Mouse (Mus musculus) neutrophil, adult 5-6 weeks (primary cell): ENCODE results near the gene Vsx2. TPM values are rescaled to one million over a fixed set of nuclear protein-coding genes. Genes with fewer than 3 reads are reported as not detected.

Experiments used
- ATAC-seq: fragments of 151-379, 151-347 bp; 2 replicates; pipeline ENCODE4 v1.8.0; 2017; ENCODE audit warnings: mild to moderate bottlenecking, moderate TSS enrichment; ENCODE audit not compliant: insufficient number of reproducible peaks, poor library complexity, low FRiP score, severe bottlenecking; ENCODE audit errors: extremely low read depth
- total RNA-seq: library from RNA; stranded (forward); fragments of 200-1000 nt; gene quantifications from 2 replicates; pipeline ENCODE4 v1.2.3, GENCODE M21; 2017

The Vsx2 gene
- total RNA-seq, 1 experiment from 2014 or later = not detected

DNA sequence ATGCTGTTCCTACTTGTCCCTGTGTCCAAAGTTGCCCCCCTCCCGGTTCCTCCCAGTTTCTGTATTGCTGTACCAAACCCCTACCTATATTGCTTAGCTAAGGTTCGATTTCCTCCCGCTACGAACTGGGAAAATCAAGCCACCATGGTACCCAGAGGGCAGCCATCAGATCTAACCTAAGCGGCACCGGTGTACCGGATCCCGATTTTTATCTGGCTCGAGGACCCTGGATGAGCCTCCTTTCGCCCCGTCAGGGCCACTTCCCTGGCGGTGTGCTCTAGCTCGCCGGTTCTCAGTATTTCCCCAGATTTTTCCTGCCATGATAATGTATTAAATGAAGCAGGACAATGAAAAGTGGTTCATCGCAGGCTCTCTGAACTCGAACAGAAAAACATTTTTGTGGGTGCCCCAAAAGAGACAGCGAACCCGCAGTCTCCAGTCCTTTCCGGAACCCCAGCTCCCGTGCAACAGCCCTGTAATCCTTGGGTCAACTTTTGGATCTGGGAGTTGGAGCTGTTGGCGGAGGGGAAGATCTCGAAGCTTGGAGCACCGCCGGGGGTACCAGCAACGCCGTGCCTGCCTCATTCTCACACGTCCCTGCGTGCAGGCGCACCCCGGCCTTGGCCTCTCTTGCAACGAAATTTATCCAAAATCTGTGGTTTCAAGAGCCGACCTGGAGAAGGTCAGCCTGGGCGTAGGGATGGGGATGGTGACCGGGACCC lies 1.3 kb downstream of the Vsx2 start:
- ATAC-seq = no peak

- ATAC-seq = no peak
These were observed 2.1 kb downstream of the Vsx2 start for GRCm38 (mm10) chr12:84571466-84572340.

GRCm38 (mm10) chr12:84572341-84572720 lies 2.8 kb downstream of the Vsx2 start:
- ATAC-seq = no peak

GRCm38 (mm10) chr12:84573094-84573493 lies 3.5 kb downstream of the Vsx2 start:
- ATAC-seq = no peak

GRCm38 (mm10) chr12:84577768-84578439 lies 8.3 kb downstream of the Vsx2 start:
- ATAC-seq = no peak

DNA sequence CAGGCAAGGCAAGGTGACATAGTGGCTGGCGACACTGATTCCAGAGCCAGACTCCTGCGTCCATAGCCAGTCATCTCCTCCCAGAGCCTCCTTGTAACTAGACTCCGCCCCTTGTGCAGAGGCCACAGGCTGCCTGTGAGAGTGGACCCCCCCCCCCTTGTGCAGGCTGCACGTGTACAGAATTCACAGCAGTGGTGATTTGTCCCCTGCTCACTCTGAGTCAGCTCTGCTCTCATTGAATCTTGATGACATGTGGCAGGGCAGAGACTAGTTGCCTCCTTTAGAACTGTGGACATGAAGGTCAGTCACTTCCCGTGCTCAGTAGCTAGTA lies 8.8 kb downstream of the Vsx2 start:
- no peak for ATAC-seq

GRCm38 (mm10) chr12:84581285-84581684 lies 11.7 kb downstream of the Vsx2 start:
- no peak for ATAC-seq

DNA sequence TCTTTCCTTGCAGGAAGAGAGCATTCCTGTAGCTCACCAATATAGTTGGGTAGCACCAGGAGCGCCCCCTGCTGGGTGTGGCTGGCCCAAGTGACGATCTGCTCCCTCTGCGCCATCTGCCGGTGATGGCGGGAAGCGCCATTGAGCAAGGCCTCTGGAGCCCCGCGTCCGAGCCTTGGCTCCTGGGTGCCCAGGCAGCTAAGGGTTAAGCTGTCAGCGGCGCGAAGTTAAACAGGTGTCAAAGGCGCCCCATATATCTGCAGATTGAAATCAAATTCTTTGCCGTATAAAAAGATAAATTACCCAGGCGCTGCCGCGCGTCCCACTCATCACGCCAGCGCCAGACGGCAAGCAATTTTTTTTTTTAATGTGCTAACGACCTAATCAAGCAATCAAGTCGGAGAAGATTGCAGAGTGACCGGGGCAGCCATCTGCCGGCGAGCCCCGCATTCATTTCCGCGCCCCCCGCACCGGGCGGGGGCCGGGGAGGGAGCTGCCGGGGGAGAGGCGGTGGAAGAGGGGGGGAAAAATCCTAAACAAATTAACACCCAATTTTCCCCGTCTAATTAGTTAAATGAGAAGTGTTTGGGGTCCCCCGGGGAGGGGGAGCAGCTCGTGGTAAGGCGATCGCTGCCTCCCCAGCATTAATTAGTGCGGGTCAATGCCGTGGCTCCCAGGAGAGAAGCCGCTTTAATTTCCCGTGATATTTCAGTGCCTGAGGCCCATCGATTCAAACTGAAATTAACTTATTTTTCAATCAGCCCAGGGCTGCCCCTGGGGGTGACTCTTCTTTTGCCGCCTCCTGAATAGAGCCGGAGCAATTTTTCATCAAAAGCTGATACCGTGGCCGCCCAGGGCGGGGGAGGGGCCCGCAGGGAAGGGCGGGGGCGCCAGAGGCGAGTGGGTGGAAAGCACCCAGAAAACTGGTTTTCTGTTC lies 20.5 kb downstream of the Vsx2 start:
- peak; percentile 76 for ATAC-seq

DNA sequence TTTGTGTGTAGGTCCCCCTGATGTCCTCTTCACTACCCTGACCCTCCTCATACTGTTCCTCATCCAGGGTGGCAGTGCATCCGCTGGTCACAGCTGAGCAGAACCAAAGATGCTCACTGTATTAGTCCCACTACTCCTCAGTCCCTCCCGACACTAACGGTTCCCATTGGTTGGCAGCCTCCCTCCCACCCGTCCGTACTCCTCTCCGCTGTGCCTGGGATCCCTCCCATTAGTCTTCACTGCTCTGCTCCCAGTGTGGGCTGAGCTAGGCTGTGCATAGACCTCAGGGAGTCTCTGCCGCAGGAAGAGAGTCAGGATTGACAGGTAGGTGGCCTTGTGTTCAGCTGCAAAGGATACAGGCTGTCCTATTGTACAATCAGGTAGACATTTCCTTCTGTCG lies 28.8 kb downstream of the Vsx2 start:
- ATAC-seq = no peak

DNA sequence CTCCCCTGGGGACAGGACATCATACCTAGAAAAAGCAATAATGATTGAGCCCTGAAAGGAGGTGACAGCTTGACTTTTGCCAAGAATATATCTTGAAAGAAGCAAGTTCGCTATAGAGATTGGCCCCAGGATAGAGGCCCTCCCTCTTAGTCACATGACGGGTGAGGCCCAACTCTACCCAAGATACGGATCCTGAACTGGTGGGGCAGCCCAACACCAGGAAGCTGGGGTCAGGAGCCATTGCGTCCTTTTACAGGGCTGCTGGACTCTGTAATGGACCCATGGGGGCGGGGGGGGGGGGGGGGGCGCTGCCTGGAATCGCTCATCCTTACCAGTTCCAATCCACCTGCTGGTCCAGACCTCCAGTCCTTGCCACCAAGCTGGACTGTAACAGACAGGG lies 34.4 kb downstream of the Vsx2 start:
- no peak for ATAC-seq

- ATAC-seq = no peak
These were observed 36.3 kb downstream of the Vsx2 start for GRCm38 (mm10) chr12:84605860-84606259.

GRCm38 (mm10) chr12:84611718-84612117 lies 42.2 kb downstream of the Vsx2 start:
- ATAC-seq = no peak

DNA sequence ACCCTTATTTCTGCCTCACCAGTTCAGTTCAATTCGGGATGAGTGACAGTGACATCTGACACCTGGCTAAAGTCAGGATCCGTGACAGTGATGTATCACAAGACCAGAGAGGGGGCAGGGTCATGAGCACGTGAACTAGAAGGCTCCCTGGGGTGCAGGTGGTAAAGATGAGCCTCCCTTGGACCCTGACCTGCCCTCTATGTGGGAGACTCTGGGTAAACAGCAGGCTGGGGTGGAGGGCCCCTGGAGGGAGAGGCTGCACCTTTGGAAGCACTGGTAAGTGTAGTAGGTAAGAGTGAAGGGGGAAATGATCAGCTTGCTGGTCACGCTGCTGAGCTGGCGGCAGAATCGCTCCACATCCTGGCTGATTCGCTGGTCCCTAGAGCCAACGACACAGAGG lies 43.0 kb downstream of the Vsx2 start:
- ATAC-seq = no peak

DNA sequence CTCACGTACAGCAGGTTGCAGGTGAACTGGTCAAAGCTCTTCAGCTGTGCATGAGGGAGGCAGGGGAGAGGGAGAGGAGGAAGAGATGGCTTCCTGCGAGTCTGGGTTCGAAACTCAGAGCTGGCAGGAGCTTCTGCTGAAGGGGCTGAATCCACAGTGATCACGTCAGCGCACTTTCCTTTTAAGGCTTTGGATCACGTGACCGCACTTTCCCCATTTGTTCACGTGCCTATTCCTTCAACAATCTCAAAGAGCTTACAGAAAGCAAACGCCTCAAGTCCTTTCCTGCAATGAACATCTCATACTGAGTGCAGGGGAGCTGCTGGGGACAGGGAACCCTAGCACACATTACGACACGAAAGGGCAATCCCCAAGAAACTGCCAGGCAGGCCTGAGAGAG lies 44.4 kb downstream of the Vsx2 start:
- ATAC-seq = no peak

DNA sequence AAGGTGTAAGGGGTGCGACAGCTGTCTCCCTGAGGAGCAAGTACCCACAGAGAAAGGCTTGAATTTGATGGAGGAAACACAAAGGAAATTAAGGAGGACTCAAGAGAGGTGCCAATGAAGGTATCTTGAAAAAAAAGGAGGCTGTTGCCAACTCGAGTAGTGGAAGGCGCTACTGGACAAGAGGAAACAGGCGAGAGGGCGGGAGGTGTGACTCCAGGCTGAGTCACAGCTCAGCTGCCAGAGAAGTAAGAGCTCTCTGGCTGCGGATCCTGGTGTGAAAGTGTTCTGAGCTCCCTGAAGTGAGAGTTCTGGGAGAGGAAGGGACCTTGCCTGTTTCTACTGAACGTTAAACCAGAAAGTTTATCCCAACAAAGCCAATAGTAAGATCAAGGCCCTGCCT lies 45.0 kb downstream of the Vsx2 start:
- no peak for ATAC-seq

DNA sequence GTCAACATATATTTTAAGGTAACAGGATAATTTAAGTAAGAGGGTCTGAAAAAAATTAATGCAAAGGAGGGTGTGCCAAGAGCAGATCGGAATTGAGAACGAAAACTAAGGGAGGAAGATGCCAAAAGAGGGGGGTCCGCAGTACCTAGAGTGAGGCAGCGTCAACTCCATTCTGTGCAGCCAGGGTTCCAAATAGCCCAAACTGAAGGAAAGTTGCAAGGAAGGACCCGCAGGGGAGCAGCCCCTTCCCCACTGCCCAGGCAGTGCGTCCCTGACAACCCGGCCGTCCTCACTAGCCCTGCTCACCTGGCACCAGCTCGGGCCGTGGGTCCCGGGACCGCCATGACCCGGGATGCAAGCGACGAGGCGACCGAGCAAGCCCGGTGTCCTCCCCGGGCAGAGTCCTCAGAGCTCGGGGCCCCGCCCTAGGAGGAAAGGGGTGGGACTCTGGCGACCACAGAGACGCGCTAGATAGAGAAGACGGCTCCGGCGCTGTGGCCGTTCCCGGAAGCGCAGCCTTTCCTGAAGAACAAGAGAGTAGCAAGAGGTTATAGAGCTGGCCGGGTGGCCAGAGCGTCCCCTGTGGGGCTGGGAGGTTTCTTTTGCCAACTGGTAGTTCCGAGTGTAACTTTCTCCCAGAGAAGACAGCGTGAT lies 47.5 kb downstream of the Vsx2 start, which contains the start of gene Abcd4:
Gene Abcd4, minus strand, starts transcription at position 437 of the 654 bp plus-strand sequence.
- ATAC-seq = peak; percentile 99

DNA sequence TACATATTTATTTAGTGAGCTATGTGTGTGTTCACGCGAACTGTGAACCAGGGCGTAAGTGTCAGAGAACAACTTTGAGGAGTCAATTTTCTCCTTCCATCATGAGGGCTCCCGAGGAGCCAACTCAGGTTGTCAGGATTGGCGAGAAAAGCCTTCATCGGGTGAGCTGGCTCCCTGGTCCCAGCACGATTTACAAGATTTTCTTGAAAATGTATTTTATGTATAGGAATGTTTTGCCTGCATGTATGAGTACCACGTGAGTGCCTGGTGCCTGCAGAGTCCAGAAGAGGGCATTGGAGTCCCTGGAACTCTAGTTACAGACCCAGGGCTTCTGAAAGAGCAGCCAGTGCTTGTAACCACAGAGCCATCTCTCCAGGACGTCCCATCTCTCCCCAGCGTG lies 48.1 kb downstream of the Vsx2 start:
- no peak for ATAC-seq

DNA sequence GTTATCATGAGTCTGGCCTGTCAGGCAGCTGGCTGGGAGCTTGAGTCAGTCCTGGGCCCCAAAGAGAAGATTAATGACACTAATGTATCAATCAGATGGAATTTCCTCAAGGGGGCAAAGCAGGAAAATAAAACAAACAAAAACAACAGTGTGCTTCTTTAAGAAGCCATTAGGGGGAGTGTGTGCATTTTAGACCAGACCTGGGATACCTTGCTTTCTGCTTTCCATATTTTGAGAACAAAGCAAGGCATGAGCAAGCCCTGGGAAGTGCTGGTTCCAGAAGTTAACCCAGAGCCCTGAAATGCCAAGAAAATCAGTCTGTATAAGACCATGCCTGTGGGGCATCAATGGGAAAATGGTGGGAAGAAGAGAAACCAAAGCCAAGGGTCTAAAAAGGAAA lies 51.4 kb downstream of the Vsx2 start:
- ATAC-seq = no peak
